ENCODE assay signal across 8 mouse cellular contexts in the genomic region with DNA sequence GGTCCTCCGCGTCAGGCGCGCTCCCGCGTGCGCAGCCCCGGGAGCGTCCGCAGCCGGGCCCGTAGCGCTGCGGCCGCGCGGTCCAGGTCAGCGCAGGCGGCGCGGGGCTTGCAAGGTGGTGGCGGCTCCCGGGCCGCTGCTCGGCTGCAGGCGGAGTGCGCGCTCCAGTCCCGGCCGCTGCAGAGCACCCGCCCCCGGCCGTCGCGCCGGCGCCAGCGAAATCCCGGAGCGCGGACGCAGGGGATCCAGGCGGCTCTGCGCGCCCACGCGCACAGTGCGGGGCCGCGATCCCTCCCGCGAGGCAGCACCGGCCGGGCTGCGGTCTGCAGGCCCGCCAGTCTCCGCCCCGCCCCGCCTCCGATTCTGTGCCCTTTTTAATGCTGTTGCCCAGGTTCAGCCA. TPM values are rescaled to one million over a fixed set of nuclear protein-coding genes. Genes with fewer than 3 reads are reported as not detected.
DNase-seq lines count a peak whose midpoint lies in the region; ATAC-seq and TF ChIP-seq lines count a peak whose summit lies in the region.

A gene (minus strand): TSS at position 146 of the 400 bp plus-strand sequence.

- peak within 1 kb of the TSS; percentile 95 for H3K4me2 ChIP-seq in lung, embryonic 15.5 days

- DNase-seq in Muller cell, postnatal 12 days (ENCODE audit: inconsistent ontology term), result peak; percentile 93
- DNase-seq in cerebellum, adult 2 months, result peak; percentile 85 to 89
- DNase-seq in forelimb bud, embryonic 11.5 days (ENCODE audit: low read depth, low spot score), result peak; percentile 89
- peak; percentile 94 for DNase-seq in heart, postnatal 4 days
- DNase-seq in layer of hippocampus, adult 8-10 months (ENCODE audit: low spot score in 2 of 2), result peak; percentile 63 to 79
- peak; percentile 84 for DNase-seq in ovary, postnatal 14 days (ENCODE audit: low spot score)
- peak; percentile 88 for DNase-seq in thymus, postnatal 0 days (ENCODE audit: low spot score)

- TF ChIP-seq POLR2A in cerebellum, adult 2 months (IDR thresholded peaks at IDR 0.05; ENCODE audit: borderline replicate concordance, insufficient read depth, low read length), result peak; percentile 36; the same call in 1 of the 2 replicates

- H3K9ac ChIP-seq in lung, embryonic 15.5 days, result peak within 1 kb of the TSS; percentile 82

- TF ChIP-seq CTCF in cerebellum, adult 2 months (IDR thresholded peaks at IDR 0.05; ENCODE audit: borderline replicate concordance, insufficient read depth, low read depth, low read length), result no peak

- ATAC-seq in lung, embryonic 15.5 days (ENCODE audit: borderline replicate concordance, extremely low read depth, low FRiP score, low TSS enrichment), result peak; percentile 89

- H3K4me1 ChIP-seq in cerebellum, adult 2 months (ENCODE audit: control insufficient read depth, insufficient read depth, low read length), result peaks cover 6% of the 10 kb centered on the region
- peaks cover 45% of the 10 kb centered on the region for H3K4me1 ChIP-seq in lung, embryonic 15.5 days

- H3K27ac ChIP-seq in cerebellum, adult 2 months (ENCODE audit: insufficient read depth, low read length), result peak within 1 kb of the TSS; percentile 51
- H3K27ac ChIP-seq in lung, embryonic 15.5 days, result peak within 1 kb of the TSS; percentile 85

- WGBS in cerebellum, adult 2 months, result under 1% methylated on average over 59 of the region's 60 CpGs
- under 1% methylated on average over 55 of the region's 60 CpGs for WGBS in lung, embryonic 15.5 days

- no peaks in the 10 kb centered on the region for H3K9me3 ChIP-seq in lung, embryonic 15.5 days

- H3K4me3 ChIP-seq in cerebellum, adult 2 months (replicated peaks; ENCODE audit: insufficient read depth, low read depth, low read length), result peak within 1 kb of the TSS; percentile 56
- peak within 1 kb of the TSS; percentile 71 for H3K4me3 ChIP-seq in lung, embryonic 15.5 days

- H3K27me3 ChIP-seq in cerebellum, adult 2 months (ENCODE audit: control insufficient read depth, insufficient read depth, low read length), result no peaks in the 10 kb centered on the region
- no peaks in the 10 kb centered on the region for H3K27me3 ChIP-seq in lung, embryonic 15.5 days

- H3K36me3 ChIP-seq in lung, embryonic 15.5 days, result no peaks in the 10 kb centered on the region

RNA-seq across cellular contexts. Expression of the gene that starts here (rescaled TPM):
- 13.4 and 16.1 TPM in 2 replicates for polyA plus RNA-seq in cerebellum, adult 2 months (2012; rRNA removed)
- total RNA-seq in heart, postnatal 4 days (2021), result 10 to 100 TPM; 31.0 to 36.4 TPM
- total RNA-seq in layer of hippocampus, adult 8-10 months (2022), result 10 to 100 TPM; 67.6 to 75.5 (median 72.2) TPM
- polyA plus RNA-seq in lung, embryonic 15.5 days (2015; fragmentation: Nextera tagmentation; extraction: Ambion mirVana), result 22.2 and 23.6 TPM in 2 replicates
- 11.8 and 12.0 TPM in 2 replicates for polyA plus RNA-seq in thymus, postnatal 0 days (2015; fragmentation: Nextera tagmentation; extraction: Ambion mirVana)

Comparison
In these comparisons a context has a peak if more than half of its experiments do, and no peak if none do; other contexts are left out.
1. Peak in every context shown above with its lines: DNase-seq, ATAC-seq, H3K4me3 ChIP-seq and H3K27ac ChIP-seq.